Comparison of ENCODE assay signal across 8 mouse cellular contexts in genomic region chr11:62077157-62077865, GRCm38 (mm10).
DNase-seq lines count a peak whose midpoint lies in the region; ATAC-seq and TF ChIP-seq lines count a peak whose summit lies in the region.

No protein-coding gene starts in this region.

- no peaks in the 10 kb centered on the region for H3K36me3 ChIP-seq in lung, embryonic 15.5 days
- H3K36me3 ChIP-seq in hindbrain, embryonic 11.5 days (ENCODE audit: control insufficient read depth, insufficient read depth, low read length): no peaks in the 10 kb centered on the region
- H3K36me3 ChIP-seq in liver, embryonic 11.5 days (ENCODE audit: control insufficient read depth, insufficient read depth, low read length): no peaks in the 10 kb centered on the region
- no peaks in the 10 kb centered on the region for H3K36me3 ChIP-seq in stomach, embryonic 16.5 days (ENCODE audit: control insufficient read depth, insufficient read depth, low read length)

- H3K27ac ChIP-seq in lung, embryonic 15.5 days: peak overlapping the region; percentile 98
- peak overlapping the region; percentile 19; the same call in 1 of the 2 replicates for H3K27ac ChIP-seq in bone marrow macrophage, adult 2 months (ENCODE audit: insufficient read depth, low read depth, low read length)
- peak overlapping the region; percentile 90 for H3K27ac ChIP-seq in hindbrain, embryonic 11.5 days (ENCODE audit: low read depth, low read length)
- H3K27ac ChIP-seq in liver, embryonic 11.5 days (ENCODE audit: low read depth, low read length): peak overlapping the region; percentile 74
- peak overlapping the region; percentile 93 for H3K27ac ChIP-seq in stomach, embryonic 16.5 days (ENCODE audit: low read length)

- peak overlapping the region; percentile 87 for H3K4me2 ChIP-seq in lung, embryonic 15.5 days
- H3K4me2 ChIP-seq in hindbrain, embryonic 11.5 days (replicated peaks; ENCODE audit: low read depth, low read length): peak overlapping the region; percentile 65
- H3K4me2 ChIP-seq in liver, embryonic 11.5 days: peak overlapping the region; percentile 100
- peak overlapping the region; percentile 97 for H3K4me2 ChIP-seq in stomach, embryonic 16.5 days (ENCODE audit: low read depth, low read length)

- TF ChIP-seq CTCF in bone marrow macrophage, adult 2 months (IDR thresholded peaks at IDR 0.05; ENCODE audit: low read depth, low read length): no peak

- WGBS in lung, embryonic 15.5 days: 2% methylated on average over 51 of the region's 51 CpGs
- 2% methylated on average over 45 of the region's 51 CpGs for WGBS in hindbrain, embryonic 11.5 days
- 4% methylated on average over 35 of the region's 51 CpGs for WGBS in liver, embryonic 11.5 days
- 1% methylated on average over 51 of the region's 51 CpGs for WGBS in stomach, embryonic 16.5 days

- H3K9me3 ChIP-seq in lung, embryonic 15.5 days: no peaks in the 10 kb centered on the region
- H3K9me3 ChIP-seq in hindbrain, embryonic 11.5 days (ENCODE audit: control insufficient read depth, low read length): no peaks in the 10 kb centered on the region
- H3K9me3 ChIP-seq in liver, embryonic 11.5 days (ENCODE audit: control insufficient read depth, low read length): no peaks in the 10 kb centered on the region
- no peaks in the 10 kb centered on the region for H3K9me3 ChIP-seq in stomach, embryonic 16.5 days (replicated peaks; ENCODE audit: control insufficient read depth, low read length)

- peaks cover 5% of the 10 kb centered on the region for H3K4me1 ChIP-seq in lung, embryonic 15.5 days
- H3K4me1 ChIP-seq in bone marrow macrophage, adult 2 months (ENCODE audit: control insufficient read depth, insufficient read depth, low read length): peaks cover 49% of the 10 kb centered on the region
- H3K4me1 ChIP-seq in hindbrain, embryonic 11.5 days (replicated peaks; ENCODE audit: control insufficient read depth, insufficient read depth, low read length): no peaks in the 10 kb centered on the region
- H3K4me1 ChIP-seq in liver, embryonic 11.5 days (replicated peaks; ENCODE audit: control insufficient read depth, insufficient read depth, low read length): no peaks in the 10 kb centered on the region
- H3K4me1 ChIP-seq in stomach, embryonic 16.5 days (ENCODE audit: control insufficient read depth, insufficient read depth, low read length): no peaks in the 10 kb centered on the region

- peak overlapping the region; percentile 80 for H3K4me3 ChIP-seq in lung, embryonic 15.5 days
- peak overlapping the region; percentile 70 for H3K4me3 ChIP-seq in bone marrow macrophage, adult 2 months (ENCODE audit: insufficient read depth, low read length)
- H3K4me3 ChIP-seq in hindbrain, embryonic 11.5 days (ENCODE audit: low read depth, low read length): peak overlapping the region; percentile 67
- peak overlapping the region; percentile 77 for H3K4me3 ChIP-seq in liver, embryonic 11.5 days (ENCODE audit: low read depth, low read length)
- H3K4me3 ChIP-seq in stomach, embryonic 16.5 days (replicated peaks; ENCODE audit: low read length): peak overlapping the region; percentile 80

- H3K9ac ChIP-seq in lung, embryonic 15.5 days: peak overlapping the region; percentile 86
- peak overlapping the region; percentile 76 for H3K9ac ChIP-seq in hindbrain, embryonic 11.5 days (ENCODE audit: low read depth, low read length)
- H3K9ac ChIP-seq in liver, embryonic 11.5 days (ENCODE audit: low read depth, low read length): peak overlapping the region; percentile 81
- H3K9ac ChIP-seq in stomach, embryonic 16.5 days (ENCODE audit: low read length): peak overlapping the region; percentile 90

- no peak for DNase-seq in lung, postnatal 10 days
- peak; percentile 64 for DNase-seq in hindbrain, embryonic 11.5 days (ENCODE audit: low spot score)
- no peak for DNase-seq in liver, embryonic 11.5 days (ENCODE audit: low spot score)

- peak; percentile 61 for ATAC-seq in lung, embryonic 15.5 days (ENCODE audit: borderline replicate concordance, extremely low read depth, low FRiP score, low TSS enrichment)
- ATAC-seq in hindbrain, embryonic 11.5 days (ENCODE audit: low FRiP score): no peak; the same call in 1 of the 2 replicates
- ATAC-seq in liver, embryonic 11.5 days (replicated peaks; ENCODE audit: low FRiP score): peak; percentile 59
- ATAC-seq in stomach, embryonic 16.5 days (ENCODE audit: insufficient read depth, low FRiP score): peak; percentile 60
- ATAC-seq in inflammation-experienced regulatory T-cells, adult 6 months: no peak
- no peak for ATAC-seq in cerebellum, adult (ENCODE audit: insufficient number of reproducible peaks, low FRiP score, low TSS enrichment)

- no peak for TF ChIP-seq POLR2A in bone marrow macrophage, adult 2 months (IDR thresholded peaks at IDR 0.05; ENCODE audit: borderline replicate concordance, low read depth, low read length)

- H3K27me3 ChIP-seq in lung, embryonic 15.5 days: no peaks in the 10 kb centered on the region
- H3K27me3 ChIP-seq in hindbrain, embryonic 11.5 days (ENCODE audit: control insufficient read depth, insufficient read depth, low read length): no peaks in the 10 kb centered on the region
- no peaks in the 10 kb centered on the region for H3K27me3 ChIP-seq in liver, embryonic 11.5 days (replicated peaks; ENCODE audit: control insufficient read depth, insufficient read depth, low read length)
- H3K27me3 ChIP-seq in stomach, embryonic 16.5 days (ENCODE audit: control insufficient read depth, insufficient read depth, low read length): no peaks in the 10 kb centered on the region

Comparison
In these comparisons a context has a peak if more than half of its experiments do, and no peak if none do; other contexts are left out.
1. ATAC-seq: peak in lung, embryonic 15.5 days (single experiment), liver, embryonic 11.5 days (single experiment) and stomach, embryonic 16.5 days (single experiment); none in hindbrain, embryonic 11.5 days (single experiment), inflammation-experienced regulatory T-cells, adult 6 months (single experiment) and cerebellum, adult (single experiment).
2. H3K27ac ChIP-seq: peak in every context shown above with its lines; median percentile 98 in lung, embryonic 15.5 days; 93 in stomach, embryonic 16.5 days; 90 in hindbrain, embryonic 11.5 days; 74 in liver, embryonic 11.5 days; 19 in bone marrow macrophage, adult 2 months.
3. Peak in every context shown above with its lines, with median percentiles within 50 percentile points of each other: H3K4me2 ChIP-seq, H3K4me3 ChIP-seq and H3K9ac ChIP-seq.